Mouse (Mus musculus): Measurements from ENCODE around the gene Sorcs3.

- TF ChIP-seq CTCF (IDR thresholded peaks at IDR 0.05; ENCODE audit: low read depth), result no peak
- no peak for TF ChIP-seq EP300 (IDR thresholded peaks at IDR 0.05; ENCODE audit: low read depth)
These were observed 521.2 kb downstream of the Sorcs3 start for GRCm38 (mm10) chr19:48727048-48727447.
